Mouse (Mus musculus): ENCODE data around the gene Glce.
A peak's percentile ranks its signal among the peaks of the same experiment; 100 is the strongest.

Gene Glce

GRCm38 (mm10) chr9:62123496-62123895 lies 1.0 kb upstream of the Glce start:
- no peak for DNase-seq (ENCODE audit: low spot score in 2 of 2)

DNA sequence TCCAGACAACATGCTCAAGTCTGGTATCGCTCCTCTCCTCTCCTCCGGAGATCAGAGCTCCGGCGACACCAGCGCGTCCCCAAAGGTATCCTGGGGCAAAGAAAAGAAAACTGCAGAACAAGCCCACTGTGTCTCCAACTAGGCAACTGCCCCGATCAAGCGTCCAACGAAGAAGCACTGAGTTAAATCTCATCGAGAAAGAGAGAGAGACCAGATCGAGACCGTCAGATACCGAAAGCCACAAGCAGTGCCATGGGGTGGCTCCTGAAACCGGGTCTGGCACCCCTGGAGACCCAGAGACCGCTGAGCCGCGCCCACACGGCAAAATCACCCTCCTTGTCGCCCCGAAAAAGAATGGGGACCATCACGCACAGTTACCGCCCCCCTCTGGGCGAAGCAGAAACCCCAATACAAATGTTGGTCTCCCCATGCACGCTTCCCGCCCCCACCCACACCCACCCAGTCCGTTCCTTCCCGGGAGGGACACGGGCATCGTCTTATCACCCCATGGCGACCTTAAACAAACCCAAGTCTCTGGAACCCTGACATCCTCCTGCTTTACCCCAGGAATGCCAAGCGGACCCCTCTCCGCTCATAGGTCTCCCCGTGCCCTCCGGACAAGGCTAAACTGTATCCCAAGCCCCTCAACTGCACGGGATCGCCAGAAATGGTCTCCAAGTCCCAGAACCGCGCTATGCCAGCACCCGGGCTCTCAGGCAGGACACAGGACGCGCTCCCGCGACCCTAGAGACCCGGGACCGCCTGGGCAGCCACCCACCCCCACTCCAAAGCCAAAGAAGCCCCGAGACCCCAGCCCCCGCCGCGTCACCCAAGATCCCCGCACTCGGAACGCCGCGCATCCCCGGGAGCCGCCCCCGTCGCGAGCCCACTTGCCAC lies 656 bp downstream of the Glce start:
- peak; percentile 44 to 53 for DNase-seq (ENCODE audit: low spot score in 2 of 2)

DNA sequence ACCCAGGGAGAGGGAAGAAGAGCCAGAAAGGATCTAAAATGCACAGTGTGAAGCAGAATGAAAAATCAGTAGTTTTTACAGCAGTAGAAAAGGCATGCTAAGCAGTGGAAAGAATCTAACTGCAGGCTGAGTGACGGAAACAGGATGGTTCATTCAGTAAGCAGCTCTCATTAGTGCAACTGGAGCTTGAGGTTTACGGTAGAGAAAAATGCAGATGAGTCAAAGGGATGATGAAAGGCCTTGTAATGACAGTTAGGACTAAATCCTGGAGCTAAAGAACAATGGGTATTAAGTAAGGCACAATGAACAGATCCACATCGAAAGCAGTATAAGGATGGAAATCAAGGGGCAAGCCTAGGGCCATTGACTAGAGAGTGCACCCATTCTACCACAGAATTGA lies 3.7 kb downstream of the Glce start:
- no peak for DNase-seq (ENCODE audit: low spot score in 2 of 2)

- DNase-seq (ENCODE audit: low spot score in 2 of 2): no peak
Observed at GRCm38 (mm10) chr9:62115826-62116225, 6.6 kb downstream of the Glce start.

GRCm38 (mm10) chr9:62096603-62097002 lies 25.9 kb downstream of the Glce start:
- DNase-seq (ENCODE audit: low spot score in 2 of 2): no peak

GRCm38 (mm10) chr9:62091604-62092003 lies 30.9 kb downstream of the Glce start:
- DNase-seq (ENCODE audit: low spot score in 2 of 2): no peak

DNA sequence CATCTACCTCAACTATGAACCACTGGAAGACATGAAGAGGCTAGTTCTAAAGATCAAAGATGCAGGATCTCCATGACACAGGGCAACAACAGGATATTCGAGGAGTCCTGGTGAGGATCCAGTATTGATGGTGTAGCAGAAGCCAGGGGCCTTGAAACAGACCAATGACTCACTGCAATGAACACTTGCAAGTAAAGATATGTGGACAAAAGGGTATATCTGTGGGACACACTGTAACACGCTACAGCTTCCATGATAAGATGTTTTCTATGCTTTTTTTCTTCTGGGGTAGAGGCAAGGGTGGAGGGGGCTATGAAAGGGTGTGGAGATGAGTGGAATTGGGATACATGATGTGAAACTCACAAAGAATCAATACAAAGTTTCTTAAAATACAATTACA lies 36.9 kb downstream of the Glce start:
- DNase-seq (ENCODE audit: low spot score in 2 of 2): no peak

DNA sequence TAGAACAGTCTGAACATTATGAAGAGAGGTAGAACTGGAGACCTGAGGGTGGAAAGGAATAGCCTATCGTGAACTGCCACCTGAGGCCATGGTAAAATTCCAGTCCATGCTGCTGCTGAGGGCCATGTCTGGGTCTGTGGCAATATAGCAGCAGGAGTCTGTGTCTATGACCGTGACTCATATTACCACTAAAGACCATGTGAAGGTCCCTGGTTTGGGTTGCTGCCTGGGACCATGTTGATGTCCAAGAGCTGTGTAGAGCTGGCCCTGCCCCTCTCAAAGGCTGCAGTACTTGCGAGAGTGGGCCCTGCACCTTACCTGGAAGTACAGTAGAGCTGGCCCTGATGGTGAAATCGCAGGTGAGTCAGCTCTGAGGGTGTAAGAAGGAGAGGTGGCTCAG lies 37.6 kb downstream of the Glce start:
- no peak for DNase-seq (ENCODE audit: low spot score in 2 of 2)

- peak in 1 of 2 experiments; percentile 13 for DNase-seq (ENCODE audit: low spot score in 2 of 2)
Observed at GRCm38 (mm10) chr9:62082986-62083385, 39.5 kb downstream of the Glce start.

DNA sequence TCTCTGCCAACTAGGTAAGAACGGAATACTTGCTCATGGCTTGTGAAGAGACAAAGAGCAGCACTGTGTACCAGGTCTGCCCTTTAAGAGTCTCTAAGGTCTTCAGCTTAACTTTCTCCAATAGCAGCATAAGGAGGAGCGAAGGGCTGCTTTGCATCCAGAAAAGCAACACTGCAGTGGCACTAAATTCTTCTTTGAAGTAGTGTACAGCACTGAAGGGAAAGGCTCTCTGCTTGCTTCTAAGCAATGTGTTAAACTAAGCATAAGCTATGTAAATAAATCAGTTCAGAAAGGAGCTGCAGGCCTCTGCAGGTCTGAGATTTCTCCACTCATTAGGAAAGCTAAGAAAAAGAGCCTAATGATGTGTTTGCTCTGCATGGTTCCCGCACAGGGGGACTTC lies 40.9 kb downstream of the Glce start:
- DNase-seq (ENCODE audit: low spot score in 2 of 2): no peak

DNA sequence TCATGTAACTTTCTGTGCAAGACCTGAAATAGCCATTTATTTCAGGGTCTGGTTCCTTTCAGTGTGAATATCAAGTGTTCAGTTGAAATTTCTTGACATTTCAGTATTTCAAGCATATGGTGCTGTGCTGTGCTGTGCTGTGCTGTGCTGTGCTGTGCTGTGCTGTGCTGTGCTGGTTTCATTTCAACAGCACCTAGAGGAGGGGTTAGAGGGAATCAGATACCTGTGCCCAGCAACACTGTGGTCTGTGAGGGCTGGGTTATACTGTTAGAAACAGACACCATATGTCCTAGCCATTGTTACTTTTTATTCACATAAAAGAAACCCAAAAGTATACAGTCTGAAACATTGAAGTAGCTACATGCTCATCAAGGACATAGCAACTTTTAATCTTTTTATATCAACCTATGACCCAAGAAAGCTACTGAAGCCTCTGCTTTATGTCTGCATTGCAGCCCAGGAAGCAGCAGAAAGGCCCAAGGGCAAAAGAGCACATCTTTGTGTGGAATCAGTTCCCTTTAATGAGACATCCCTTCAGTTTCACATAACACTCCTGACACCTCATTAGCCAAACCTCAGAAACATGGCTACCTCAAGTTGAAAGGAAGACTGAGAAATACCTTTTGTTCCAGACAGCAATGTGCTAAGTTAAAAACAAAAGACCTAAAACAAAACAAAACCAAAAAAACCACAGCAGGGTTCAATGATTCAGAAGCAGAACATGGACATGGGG lies 42.3 kb downstream of the Glce start:
- DNase-seq (ENCODE audit: low spot score in 2 of 2): no peak

- DNase-seq (ENCODE audit: low spot score in 2 of 2): no peak
Observed at GRCm38 (mm10) chr9:62062234-62062633, 60.2 kb downstream of the Glce start.

- no peak for DNase-seq (ENCODE audit: low spot score in 2 of 2)
Observed at GRCm38 (mm10) chr9:62060431-62060830, 62.0 kb downstream of the Glce start.

DNA sequence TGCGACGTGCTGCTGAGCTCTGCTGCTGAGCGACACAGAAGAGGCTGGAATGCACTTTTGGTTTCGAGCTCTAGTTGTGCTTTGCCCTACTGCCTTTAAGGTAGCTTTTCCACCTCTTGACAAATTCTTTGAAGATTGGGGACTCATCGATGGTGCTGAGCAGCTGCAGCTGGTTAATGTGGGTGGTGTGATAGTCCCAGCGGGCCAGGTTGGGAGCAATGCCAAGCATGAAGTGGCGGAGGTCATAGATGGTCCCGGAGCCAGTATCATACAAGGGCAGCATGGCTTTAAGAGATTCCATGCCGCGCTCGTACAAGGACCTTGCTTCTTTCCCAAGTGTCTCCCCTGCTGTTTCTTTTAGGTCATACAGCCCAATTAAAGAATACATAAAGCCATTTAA lies 62.5 kb downstream of the Glce start:
- DNase-seq (ENCODE audit: low spot score in 2 of 2): no peak

GRCm38 (mm10) chr9:62057881-62058506 lies 64.5 kb downstream of the Glce start:
- DNase-seq (ENCODE audit: low spot score in 2 of 2): no peak

- DNase-seq (ENCODE audit: low spot score in 2 of 2): no peak
Observed at GRCm38 (mm10) chr9:62056206-62056605, 66.2 kb downstream of the Glce start.

GRCm38 (mm10) chr9:62050801-62051200 lies 71.7 kb downstream of the Glce start:
- DNase-seq (ENCODE audit: low spot score in 2 of 2): peak in 1 of 2 experiments; percentile 26

- DNase-seq (ENCODE audit: low spot score in 2 of 2): no peak
Observed at GRCm38 (mm10) chr9:62049166-62049565, 73.3 kb downstream of the Glce start.

DNA sequence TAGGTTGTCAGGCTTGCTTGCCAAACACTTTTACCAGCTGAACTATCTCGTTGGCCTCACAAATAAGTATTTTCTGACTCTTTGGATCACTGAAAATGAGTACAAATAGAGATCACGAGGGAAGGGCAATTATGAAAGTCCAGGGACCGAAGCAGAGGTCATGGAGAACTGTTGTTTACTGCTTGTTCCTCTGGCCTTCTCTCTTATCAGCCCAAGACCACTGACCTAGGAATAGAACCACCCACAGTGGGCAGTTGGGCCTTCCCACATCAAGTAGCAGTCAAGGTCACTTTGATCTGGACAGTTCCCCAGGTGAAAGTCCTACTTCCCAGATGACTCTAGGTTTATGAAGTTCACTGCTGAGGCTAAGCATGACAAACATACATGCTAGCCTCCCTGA lies 80.3 kb downstream of the Glce start:
- no peak for DNase-seq (ENCODE audit: low spot score in 2 of 2)

- peak; percentile 90 to 93 for DNase-seq (ENCODE audit: low spot score in 2 of 2)
Observed at GRCm38 (mm10) chr9:62040008-62040608, 82.3 kb downstream of the Glce start.

- DNase-seq (ENCODE audit: low spot score in 2 of 2): no peak
Observed at GRCm38 (mm10) chr9:62035806-62036205, 86.6 kb downstream of the Glce start.

- no peak for DNase-seq (ENCODE audit: low spot score in 2 of 2)
Observed at GRCm38 (mm10) chr9:62032206-62032605, 90.2 kb downstream of the Glce start.

Measured in right cerebral cortex, adult 2 months (tissue).